Comparison of ENCODE assay signal across 27 mouse cellular contexts in the genomic region with DNA sequence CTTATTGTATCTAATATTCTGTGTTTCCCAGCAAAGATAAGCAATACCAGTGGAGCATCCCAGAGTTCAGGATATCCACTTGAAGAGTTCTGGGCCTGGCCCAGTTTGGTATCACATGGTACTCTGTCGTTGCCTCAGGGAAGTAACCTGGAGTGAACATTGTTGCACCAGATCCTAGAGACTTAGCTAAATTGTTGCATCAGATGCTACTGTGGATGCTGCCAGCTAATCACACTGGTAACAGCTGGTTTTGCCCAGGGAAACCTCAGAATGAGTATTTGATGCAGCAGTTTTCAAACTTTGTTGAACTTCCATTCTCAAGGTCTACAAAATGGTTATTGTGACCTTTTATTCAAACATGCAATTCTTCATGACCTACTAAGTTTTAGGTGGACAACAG.
"Had no signal": no experiment of that assay in that cellular context is flagged by ENCODE, and none has a peak within 500 bp of the region (broad histone marks: within the 10 kb centered on the region; RNA-seq: fewer than 3 reads in every experiment).

No protein-coding gene starts in this region.

- H3K9me3 ChIP-seq: embryonic facial prominence, embryonic 10.5 days; embryonic facial prominence, embryonic 12.5 days; embryonic facial prominence, embryonic 13.5 days; embryonic facial prominence, embryonic 15.5 days; forebrain, embryonic 10.5 days; forebrain, embryonic 12.5 days; forebrain, embryonic 13.5 days; forebrain, embryonic 15.5 days had no signal

- H3K9ac ChIP-seq: embryonic facial prominence, embryonic 12.5 days; embryonic facial prominence, embryonic 13.5 days; embryonic facial prominence, embryonic 15.5 days; forebrain, embryonic 12.5 days; forebrain, embryonic 13.5 days; forebrain, embryonic 15.5 days; forebrain, postnatal 0 days had no signal

- ATAC-seq: forebrain, embryonic 13.5 days; forebrain, embryonic 14.5 days; forebrain, embryonic 15.5 days; forebrain, embryonic 16.5 days; forebrain, postnatal 0 days had no signal

- H3K27me3 ChIP-seq: embryonic facial prominence, embryonic 12.5 days; embryonic facial prominence, embryonic 13.5 days; embryonic facial prominence, embryonic 15.5 days; forebrain, embryonic 12.5 days; forebrain, embryonic 13.5 days; forebrain, embryonic 15.5 days had no signal

- DNase-seq: cerebellum, adult 9-10 months; cerebellum, adult 9-11 months; cerebellum, postnatal 10 days; cerebellum, postnatal 14 days; cerebellum, postnatal 25 days; cerebellum, postnatal 36 days; embryo, embryonic 11 days; forebrain, postnatal 0 days; gastrocnemius, adult 2 months; gastrocnemius, postnatal 10 days; gastrocnemius, postnatal 14 days; gastrocnemius, postnatal 25 days; gastrocnemius, postnatal 36 days; heart, adult 11 months; heart, adult 18-20 months; heart, adult 2 months had no signal

- H3K4me2 ChIP-seq: embryonic facial prominence, embryonic 12.5 days; embryonic facial prominence, embryonic 13.5 days; embryonic facial prominence, embryonic 15.5 days; forebrain, embryonic 12.5 days; forebrain, embryonic 13.5 days; forebrain, embryonic 15.5 days had no signal

- H3K27ac ChIP-seq: embryonic facial prominence, embryonic 10.5 days; embryonic facial prominence, embryonic 12.5 days; embryonic facial prominence, embryonic 13.5 days; embryonic facial prominence, embryonic 15.5 days; forebrain, embryonic 10.5 days; forebrain, embryonic 12.5 days; forebrain, embryonic 13.5 days; forebrain, embryonic 15.5 days; gastrocnemius, adult 2 months; heart, adult 2 months had no signal

- H3K4me3 ChIP-seq: embryonic facial prominence, embryonic 10.5 days; embryonic facial prominence, embryonic 12.5 days; embryonic facial prominence, embryonic 13.5 days; embryonic facial prominence, embryonic 15.5 days; erythroblast, embryonic 14.5 days; forebrain, embryonic 10.5 days; forebrain, embryonic 12.5 days; forebrain, embryonic 13.5 days; forebrain, embryonic 15.5 days; gastrocnemius, adult 2 months; heart, adult 2 months had no signal

- H3K36me3 ChIP-seq: embryonic facial prominence, embryonic 10.5 days; embryonic facial prominence, embryonic 12.5 days; embryonic facial prominence, embryonic 13.5 days; embryonic facial prominence, embryonic 15.5 days; forebrain, embryonic 10.5 days; forebrain, embryonic 12.5 days; forebrain, embryonic 15.5 days had no signal

- H3K4me1 ChIP-seq: embryonic facial prominence, embryonic 10.5 days; embryonic facial prominence, embryonic 12.5 days; embryonic facial prominence, embryonic 13.5 days; embryonic facial prominence, embryonic 15.5 days; forebrain, embryonic 10.5 days; forebrain, embryonic 12.5 days; forebrain, embryonic 13.5 days; forebrain, embryonic 15.5 days had no signal
